Mouse (Mus musculus) adrenal gland, postnatal 36 days (tissue): ENCODE results near the gene Prkab1. TPM values are rescaled to one million over a fixed set of nuclear protein-coding genes. Genes with fewer than 3 reads are reported as not detected.

Experiments
- DNase-seq, 2 experiments: peaks; one replicate each; pipeline ENCODE4 v3.0.0; 2021; ENCODE audit warnings: mixed read lengths in 1 of 2
- total RNA-seq, 2 experiments: library from RNA; stranded (reverse); gene quantifications; 2 replicates each; pipeline ENCODE4 v1.2.3; 2021

Prkab1 gene
- total RNA-seq, 2 experiments from 2014 or later: 59.9 to 114 TPM

- DNase-seq: no peak
These were observed 43.8 kb downstream of the Prkab1 start for GRCm38 (mm10) chr5:115980537-115980936.

DNA sequence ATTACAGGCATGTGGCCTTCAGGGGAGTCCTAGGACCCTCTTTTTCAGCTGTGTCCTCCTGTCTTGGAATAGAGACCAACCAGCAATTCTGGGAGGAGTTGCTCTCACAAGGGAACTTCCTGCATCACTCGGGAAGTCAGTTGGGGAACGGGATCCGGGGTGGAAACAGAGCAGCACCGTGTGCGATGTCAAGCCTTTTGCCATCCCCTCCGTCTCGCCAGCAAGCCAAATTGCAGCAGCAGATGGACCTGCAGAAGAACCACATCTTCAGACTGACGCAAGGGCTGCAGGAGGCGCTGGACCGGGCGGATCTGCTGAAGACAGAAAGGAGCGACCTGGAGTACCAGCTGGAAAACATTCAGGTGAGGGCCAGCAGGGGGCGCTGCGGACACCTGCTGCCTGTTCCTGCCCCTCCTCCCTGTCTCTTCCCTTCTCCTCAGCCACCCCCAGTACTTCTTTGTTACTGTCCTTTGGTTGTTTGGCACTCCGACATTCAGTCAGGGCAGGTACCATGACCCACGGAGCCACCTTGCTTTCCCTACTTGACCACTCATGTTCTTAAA, 45.1 kb downstream of the Prkab1 start:
- peak; percentile 48 to 52 for DNase-seq

DNA sequence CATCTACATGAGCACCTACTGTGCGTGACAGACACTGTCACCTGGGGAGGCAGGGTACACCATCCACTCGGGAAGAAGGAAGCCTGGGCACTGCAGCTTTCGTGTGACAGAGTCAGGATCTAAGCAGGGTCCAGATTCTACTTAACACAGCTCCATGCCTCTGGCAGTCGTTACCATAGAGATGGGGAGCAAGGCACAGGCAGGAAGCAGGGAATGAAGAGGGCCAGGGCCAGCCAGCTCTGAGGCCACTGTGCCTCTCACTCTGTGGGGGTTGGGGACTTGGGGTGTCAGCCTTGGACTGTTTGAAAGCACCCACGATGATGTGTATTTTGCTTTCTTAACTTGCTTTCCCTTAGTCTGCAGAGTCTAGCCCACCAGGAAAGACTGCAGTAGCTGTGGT, 46.1 kb downstream of the Prkab1 start:
- no peak for DNase-seq

- peak; percentile 47 to 61 for DNase-seq
These were observed 46.6 kb downstream of the Prkab1 start for GRCm38 (mm10) chr5:115977757-115978156.

GRCm38 (mm10) chr5:115977266-115977665, 47.0 kb downstream of the Prkab1 start:
- DNase-seq: no peak

GRCm38 (mm10) chr5:115976446-115976845, 47.9 kb downstream of the Prkab1 start:
- DNase-seq: no peak

DNA sequence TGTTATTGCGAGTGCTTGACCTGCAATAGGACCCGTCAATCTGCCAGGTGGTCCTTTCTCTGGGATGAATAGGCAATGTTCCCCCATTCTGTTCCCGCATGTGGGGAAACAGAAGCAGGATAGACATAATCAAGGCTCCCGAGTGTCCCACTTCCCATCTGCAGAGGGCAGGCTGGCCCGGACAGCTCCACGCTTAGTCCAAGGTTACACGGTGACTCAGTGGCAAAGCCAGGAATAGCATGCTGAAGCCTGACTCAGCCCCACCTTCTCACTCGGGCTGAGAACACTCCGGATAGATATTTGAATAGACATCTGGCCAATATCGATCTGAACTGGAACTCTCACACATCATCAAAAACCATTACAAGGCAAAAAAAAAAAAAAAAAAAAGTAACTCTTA, 48.6 kb downstream of the Prkab1 start:
- DNase-seq: peak; percentile 76 to 83

DNA sequence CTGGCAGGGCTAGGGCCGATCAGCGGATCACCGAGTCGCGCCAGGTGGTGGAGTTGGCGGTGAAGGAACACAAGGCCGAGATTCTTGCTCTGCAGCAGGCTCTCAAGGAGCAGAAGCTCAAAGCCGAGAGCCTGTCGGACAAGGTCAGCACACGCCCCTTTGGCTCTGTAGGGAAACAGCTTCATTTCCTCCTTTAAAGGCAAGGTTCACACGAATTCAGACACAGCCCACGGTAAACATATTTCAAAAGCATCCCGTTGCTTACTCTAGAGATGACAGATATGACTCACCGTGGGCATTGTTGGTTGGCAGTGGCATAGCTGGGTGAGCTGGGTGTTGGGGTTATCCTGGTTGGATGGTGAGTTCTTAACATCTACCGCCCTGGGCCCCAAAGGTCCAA, 53.1 kb downstream of the Prkab1 start:
- DNase-seq: peak; percentile 32 to 36

Other genes starting within 250 kb of the Prkab1 start
- 1 to 10 TPM; 4.2 to 8.0 TPM for gene Cit, start 179.2 kb downstream of the Prkab1 start, total RNA-seq
- not detected for gene Tmem233, start 58.7 kb upstream of the Prkab1 start, total RNA-seq